Mouse (Mus musculus): ENCODE data around the gene Mkrn3. TPM values are rescaled to one million over a fixed set of nuclear protein-coding genes. Genes with fewer than 3 reads are reported as not detected.

The Mkrn3 gene
- polyA plus RNA-seq (2015; fragmentation: Nextera tagmentation; extraction: Ambion mirVana): 6.7 and 7.0 TPM in 2 replicates

DNA sequence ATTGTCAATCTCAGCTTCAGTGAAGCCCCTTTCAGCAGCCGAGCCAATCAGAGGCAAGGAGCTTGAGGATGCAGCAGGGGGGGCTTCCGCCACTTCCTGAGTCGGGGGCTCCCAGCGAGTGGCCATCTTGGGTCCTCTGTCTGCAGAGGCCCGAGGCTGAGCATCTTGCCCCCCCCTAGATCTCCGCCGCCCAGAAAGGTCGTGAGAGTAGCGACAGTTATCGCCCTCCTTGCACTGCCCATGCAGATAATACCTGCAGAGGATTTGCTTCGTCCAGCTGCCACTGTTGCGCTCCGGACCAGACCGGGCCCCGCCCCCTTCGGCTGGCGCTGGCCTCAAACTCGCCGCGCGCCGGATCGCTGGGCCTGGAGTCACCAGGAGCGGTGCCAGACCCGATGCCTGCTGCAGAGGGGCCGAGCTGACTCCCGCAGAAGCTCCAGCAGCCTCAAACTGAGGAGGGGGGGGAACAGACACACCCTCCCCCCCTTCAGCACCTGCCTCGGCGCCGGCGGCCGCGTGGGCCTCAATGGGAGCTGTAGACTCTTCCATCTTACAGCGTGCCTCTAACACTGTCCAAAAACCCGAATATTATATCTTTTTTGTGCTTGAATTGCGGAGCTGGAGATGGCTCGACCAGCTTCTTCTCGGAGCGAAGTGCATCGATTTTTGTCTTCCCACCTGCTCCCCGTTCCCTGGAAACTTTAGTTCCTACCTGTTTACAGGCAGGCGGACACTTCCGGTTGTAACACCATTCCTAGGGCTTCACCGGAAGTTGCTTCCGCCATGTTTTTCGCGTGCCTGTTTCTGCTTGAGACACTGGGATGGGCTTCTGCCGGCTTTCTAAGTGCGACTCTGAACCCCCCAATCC, at the start of gene Mkrn3:
Gene Mkrn3, minus strand, starts transcription at position 647 of the 868 bp plus-strand sequence.
- peak within 1 kb of the TSS; percentile 72 for H3K4me3 ChIP-seq (replicated peaks)
- H3K36me3 ChIP-seq: no peaks in the 10 kb centered on the region
- H3K27ac ChIP-seq (replicated peaks): peak within 1 kb of the TSS; percentile 63
- WGBS: 29% methylated on average over 49 of the region's 49 CpGs
- H3K27me3 ChIP-seq: no peaks in the 10 kb centered on the region
- H3K4me1 ChIP-seq: peaks cover 10% of the 10 kb centered on the region
- ATAC-seq (ENCODE audit: insufficient number of reproducible peaks, low FRiP score, low TSS enrichment, low read depth): peak; percentile 76; the same call in 1 of the 2 replicates
- H3K4me2 ChIP-seq (replicated peaks): peak within 1 kb of the TSS; percentile 56
- H3K9ac ChIP-seq: peak within 1 kb of the TSS; percentile 73
- no peaks in the 10 kb centered on the region for H3K9me3 ChIP-seq (replicated peaks)

DNA sequence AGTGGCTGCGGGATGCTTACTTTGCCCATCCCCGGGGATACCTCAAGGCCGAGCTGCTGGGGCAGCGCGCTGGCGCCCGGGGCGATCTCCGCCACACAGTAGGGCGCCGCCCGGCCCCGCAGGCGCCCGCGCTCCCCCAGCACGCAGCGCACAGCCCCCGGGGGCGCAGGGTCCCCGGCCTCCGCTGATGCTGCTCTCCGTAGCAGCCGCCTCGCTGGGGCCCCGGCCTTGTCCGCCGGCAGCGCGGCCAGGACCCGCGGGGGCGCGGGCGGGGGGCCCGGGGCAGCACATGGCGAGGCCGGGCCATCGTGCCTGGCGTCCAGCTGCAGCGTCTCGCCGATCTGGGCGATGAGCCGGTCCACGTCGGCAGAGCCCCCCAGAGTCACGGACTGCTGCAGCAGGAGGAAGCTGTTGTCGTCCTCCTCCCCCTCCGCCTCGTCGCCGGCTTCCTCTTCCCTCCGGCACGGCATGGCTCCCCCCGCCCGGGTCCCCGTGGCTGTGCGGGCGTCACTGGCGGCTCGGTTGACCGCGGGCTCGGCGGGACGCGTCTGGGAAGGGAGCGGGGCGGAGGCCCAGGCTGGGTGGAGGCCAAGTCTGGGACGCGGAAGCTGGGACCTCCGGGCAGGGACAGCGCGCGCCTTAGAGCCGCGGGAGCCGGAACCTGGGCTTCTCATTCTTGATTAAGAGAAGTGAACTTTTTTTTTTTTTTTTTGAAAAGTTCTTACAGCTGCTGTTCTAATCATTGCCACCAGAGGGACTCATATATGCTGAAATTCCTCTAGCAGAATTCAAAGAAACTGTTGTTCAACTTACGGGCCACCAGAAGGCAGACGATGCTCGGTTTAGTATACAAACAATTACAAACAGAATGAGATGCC, 44.2 kb upstream of the Mkrn3 start, which contains the start of gene Peg12:
Gene Peg12, minus strand, starts transcription at position 633 of the 878 bp plus-strand sequence.
- H3K27me3 ChIP-seq: no peaks in the 10 kb centered on the region
- WGBS: 22% methylated on average over 81 of the region's 82 CpGs
- peak within 1 kb of the TSS; percentile 47 for H3K9ac ChIP-seq
- no peaks in the 10 kb centered on the region for H3K4me1 ChIP-seq
- peak within 1 kb of the TSS; percentile 55 for H3K4me3 ChIP-seq (replicated peaks)
- no peaks in the 10 kb centered on the region for H3K9me3 ChIP-seq (replicated peaks)
- H3K36me3 ChIP-seq: no peaks in the 10 kb centered on the region
- peak within 1 kb of the TSS; percentile 59 for H3K4me2 ChIP-seq (replicated peaks)
- H3K27ac ChIP-seq (replicated peaks): peak within 1 kb of the TSS; percentile 92
- ATAC-seq (ENCODE audit: insufficient number of reproducible peaks, low FRiP score, low TSS enrichment, low read depth): peak; percentile 73

DNA sequence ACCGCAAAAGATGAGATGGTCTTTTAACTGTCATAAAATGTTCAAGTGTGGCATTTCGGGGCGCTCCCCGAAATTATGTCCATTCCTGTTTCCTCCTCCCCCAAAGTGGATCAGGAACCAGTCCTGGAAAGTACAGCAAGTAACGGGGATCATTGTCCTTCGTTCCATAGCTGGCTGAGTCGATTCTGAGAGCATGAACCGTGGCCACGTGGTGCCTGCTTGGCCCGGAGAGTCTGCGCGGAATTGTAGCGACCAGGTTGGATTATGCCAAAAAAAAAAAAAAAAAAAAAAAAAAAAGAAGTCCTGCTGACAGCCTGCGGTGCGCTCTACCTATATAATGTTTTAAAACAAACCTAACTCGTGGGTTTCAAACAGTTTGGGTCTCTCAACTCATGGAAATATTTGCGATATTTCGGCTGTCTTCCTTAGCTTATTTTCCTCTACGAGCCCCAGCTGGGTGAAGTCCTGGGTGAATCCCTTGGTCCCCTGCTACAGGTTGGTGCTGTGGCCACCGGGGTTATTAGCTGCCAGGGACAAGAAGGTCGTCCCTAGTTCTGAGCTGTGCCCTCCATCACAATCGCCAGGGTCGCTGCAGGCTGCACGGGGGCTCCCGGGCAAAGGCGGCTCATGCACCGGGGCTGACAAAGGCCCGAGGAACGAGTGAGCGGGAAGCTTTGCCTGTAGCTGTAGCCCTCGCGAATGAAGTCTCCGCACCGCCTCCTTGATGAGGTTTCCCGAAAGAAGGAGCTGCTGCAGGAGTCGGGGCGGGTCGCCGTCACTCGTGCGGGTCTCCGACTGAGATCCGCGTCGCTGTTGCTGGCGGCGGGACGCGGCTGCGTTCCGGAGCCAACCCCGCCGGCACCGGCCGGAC, 43.3 kb upstream of the Mkrn3 start:
- Histone ChIP-seq H3K36me3 (no peaks in the 10 kb centered on the region), H3K4me1 (no peaks in the 10 kb centered on the region), H3K4me2 (replicated peaks) (peak overlapping the region; percentile 59), H3K9me3 (replicated peaks) (no peaks in the 10 kb centered on the region), H3K27ac (replicated peaks) (peak overlapping the region; percentile 92), H3K9ac (peak overlapping the region; percentile 47), H3K27me3 (no peaks in the 10 kb centered on the region), H3K4me3 (replicated peaks) (peak overlapping the region; percentile 55)
- WGBS: 27% methylated on average over 55 of the region's 55 CpGs
- ATAC-seq (ENCODE audit: insufficient number of reproducible peaks, low FRiP score, low TSS enrichment, low read depth): no peak; the same call in 1 of the 2 replicates

DNA sequence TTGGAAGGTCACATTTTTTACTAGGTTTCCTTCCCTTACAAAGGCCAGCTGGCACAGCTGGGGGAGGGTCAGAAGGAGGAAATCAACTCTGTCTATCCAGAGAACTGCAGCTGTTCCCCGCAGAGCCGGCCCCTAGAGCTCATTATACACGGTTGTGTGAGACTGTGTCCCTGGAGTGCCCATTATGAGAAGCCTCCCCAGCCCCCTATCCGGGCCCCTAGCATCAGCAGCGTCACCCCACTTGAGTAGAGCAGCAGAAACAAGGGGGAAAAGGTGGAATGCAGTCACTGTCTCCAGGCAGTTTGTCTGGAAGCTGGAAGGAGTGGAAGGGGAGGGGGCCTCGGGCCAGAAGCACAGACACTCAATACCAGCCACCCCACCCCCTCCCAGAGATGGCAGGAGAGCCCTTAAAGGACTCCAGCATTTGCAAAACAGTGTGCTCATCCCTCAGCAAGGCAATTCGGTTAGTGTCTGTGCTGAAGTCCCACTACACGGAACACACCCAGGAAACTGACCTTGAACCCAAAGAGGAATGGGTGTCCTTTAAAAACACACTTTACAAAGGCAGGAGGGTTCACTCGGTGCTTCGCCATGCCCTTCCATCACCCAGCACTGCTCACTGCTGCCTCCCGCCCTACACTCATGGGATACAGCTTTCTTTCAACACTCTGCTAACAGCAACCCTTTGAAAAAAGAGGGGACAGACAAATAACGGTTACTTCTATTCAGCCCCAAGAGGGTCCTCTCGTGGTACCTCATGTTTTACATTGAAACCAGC, 42.5 kb upstream of the Mkrn3 start:
- WGBS: 29% methylated on average over 13 of the region's 13 CpGs
- Histone ChIP-seq H3K4me2 (replicated peaks) (peak overlapping the region; percentile 59), H3K4me1 (no peaks in the 10 kb centered on the region), H3K27me3 (no peaks in the 10 kb centered on the region), H3K36me3 (no peaks in the 10 kb centered on the region), H3K27ac (replicated peaks) (peak overlapping the region; percentile 55), H3K4me3 (replicated peaks) (peak overlapping the region; percentile 55), H3K9me3 (replicated peaks) (no peaks in the 10 kb centered on the region), H3K9ac (0 out of 2 replicates have a peak overlapping the region, but pooled peaks have one; percentile 2)
- ATAC-seq (ENCODE audit: insufficient number of reproducible peaks, low FRiP score, low TSS enrichment, low read depth): peak; percentile 40; the same call in 1 of the 2 replicates

DNA sequence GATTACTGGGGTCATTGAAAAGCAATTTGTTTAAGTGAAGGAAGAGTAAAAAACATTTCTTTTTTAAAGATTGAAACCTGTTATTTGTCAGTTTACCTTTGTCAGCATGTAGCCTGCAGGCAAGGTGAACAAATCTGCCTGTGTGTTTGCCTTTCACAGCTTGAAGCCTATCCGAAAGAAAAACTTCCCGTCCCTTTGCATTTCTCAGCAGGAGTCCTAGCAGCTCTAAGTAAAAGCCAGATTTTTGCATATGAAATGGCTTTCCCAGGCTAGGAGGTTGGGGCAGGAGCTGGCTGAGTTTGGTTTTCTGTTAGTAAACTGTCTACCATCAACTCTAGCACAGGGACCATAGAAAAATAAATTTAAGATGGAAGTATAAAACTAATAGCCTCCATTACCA, 32.4 kb upstream of the Mkrn3 start:
- WGBS: 32% methylated on average over 2 of the region's 2 CpGs
- Histone ChIP-seq H3K9me3 (replicated peaks) (no peaks in the 10 kb centered on the region), H3K4me3 (replicated peaks) (no peak overlapping the region), H3K27me3 (no peaks in the 10 kb centered on the region), H3K9ac (no peak overlapping the region), H3K4me1 (no peaks in the 10 kb centered on the region), H3K4me2 (replicated peaks) (no peak overlapping the region), H3K36me3 (no peaks in the 10 kb centered on the region), H3K27ac (replicated peaks) (no peak overlapping the region)
- ATAC-seq (ENCODE audit: insufficient number of reproducible peaks, low FRiP score, low TSS enrichment, low read depth): no peak

DNA sequence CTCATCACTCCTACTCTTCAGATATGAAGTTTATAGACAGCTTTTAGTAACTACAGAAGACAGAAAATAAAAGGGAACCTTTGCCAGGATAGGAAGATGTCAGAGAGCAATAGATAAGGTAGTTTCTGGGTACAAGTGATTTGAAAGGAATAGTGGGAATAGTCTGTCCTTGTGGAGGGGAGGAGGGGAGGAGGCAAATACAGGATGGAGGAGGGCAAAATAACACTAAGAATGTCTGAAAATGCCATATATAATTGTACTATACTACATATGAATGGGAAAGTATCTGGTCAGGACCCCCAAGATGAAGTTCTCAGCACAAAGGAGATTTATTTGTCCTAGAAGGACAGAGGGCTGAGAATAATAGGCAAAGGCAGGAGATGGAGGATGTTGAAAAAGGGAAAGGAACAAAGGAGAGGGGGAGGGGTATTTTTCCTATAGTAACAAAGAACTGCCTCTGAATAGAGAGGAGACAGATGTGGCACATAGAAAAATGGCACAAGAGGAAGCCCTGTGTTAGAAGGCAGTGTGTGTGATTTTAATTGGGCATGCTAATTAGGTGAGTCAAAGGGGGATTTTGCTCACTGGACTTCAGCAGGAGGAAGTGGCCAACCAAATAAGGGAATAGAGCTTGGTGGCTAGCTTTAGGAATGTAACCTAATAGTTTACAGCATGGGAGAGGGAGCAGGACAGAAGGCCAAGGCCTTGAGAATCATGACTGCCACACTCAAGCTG, 25.7 kb upstream of the Mkrn3 start:
- H3K4me2 ChIP-seq (replicated peaks): no peak overlapping the region
- no peak overlapping the region for H3K4me3 ChIP-seq (replicated peaks)
- H3K27ac ChIP-seq (replicated peaks): no peak overlapping the region
- no peaks in the 10 kb centered on the region for H3K9me3 ChIP-seq (replicated peaks)
- no peak overlapping the region for H3K9ac ChIP-seq
- H3K27me3 ChIP-seq: no peaks in the 10 kb centered on the region
- no peaks in the 10 kb centered on the region for H3K36me3 ChIP-seq
- H3K4me1 ChIP-seq: no peaks in the 10 kb centered on the region
- no peak for ATAC-seq (ENCODE audit: insufficient number of reproducible peaks, low FRiP score, low TSS enrichment, low read depth)

DNA sequence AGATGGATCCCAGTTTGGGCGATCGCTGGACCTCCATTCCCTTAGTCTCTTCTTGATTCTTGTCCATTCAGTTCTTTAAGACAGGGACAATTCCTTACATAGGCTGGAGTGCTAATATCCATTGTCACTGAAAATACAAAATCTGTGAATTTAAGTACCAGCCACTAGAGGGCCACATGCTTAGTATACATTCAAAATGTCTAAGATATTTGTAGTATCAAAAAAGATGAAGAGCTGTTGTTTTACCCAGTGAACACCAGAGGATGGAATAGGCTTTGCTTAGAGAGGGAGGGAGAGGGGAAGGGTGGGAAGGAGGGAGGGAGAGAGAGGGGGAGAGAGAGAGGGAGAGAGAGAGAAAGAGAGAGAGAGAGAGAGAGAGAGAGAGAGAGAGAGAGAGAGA, 16.5 kb upstream of the Mkrn3 start:
- H3K36me3 ChIP-seq: no peaks in the 10 kb centered on the region
- ATAC-seq (ENCODE audit: insufficient number of reproducible peaks, low FRiP score, low TSS enrichment, low read depth): no peak
- H3K4me3 ChIP-seq (replicated peaks): no peak overlapping the region
- H3K4me1 ChIP-seq: no peaks in the 10 kb centered on the region
- H3K27me3 ChIP-seq: no peaks in the 10 kb centered on the region
- H3K4me2 ChIP-seq (replicated peaks): no peak overlapping the region
- no peak overlapping the region for H3K9ac ChIP-seq
- WGBS: 40% methylated on average over 2 of the region's 2 CpGs
- no peaks in the 10 kb centered on the region for H3K9me3 ChIP-seq (replicated peaks)
- H3K27ac ChIP-seq (replicated peaks): no peak overlapping the region

DNA sequence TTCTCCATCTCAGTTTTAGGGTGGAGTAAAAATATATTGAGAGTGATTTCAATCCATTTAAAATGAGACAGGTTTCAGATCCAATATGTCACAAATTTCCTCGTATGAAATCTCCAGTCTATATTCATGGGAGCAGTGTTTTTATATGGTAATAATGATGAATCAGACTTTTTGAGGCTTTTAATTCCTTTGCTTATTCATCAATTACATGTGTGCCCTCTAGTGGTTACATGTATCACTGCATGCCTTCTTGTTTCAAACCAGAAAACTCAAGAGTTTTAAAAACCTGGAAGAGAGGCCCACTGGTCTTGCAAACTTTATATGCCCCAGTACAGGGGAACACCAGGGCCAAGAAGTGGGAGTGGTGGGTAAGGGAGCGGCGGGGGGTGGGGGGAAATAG, 13.3 kb upstream of the Mkrn3 start:
- Histone ChIP-seq H3K27me3 (no peaks in the 10 kb centered on the region), H3K4me2 (replicated peaks) (no peak overlapping the region), H3K9ac (no peak overlapping the region), H3K36me3 (no peaks in the 10 kb centered on the region), H3K9me3 (replicated peaks) (no peaks in the 10 kb centered on the region), H3K4me3 (replicated peaks) (no peak overlapping the region), H3K4me1 (no peaks in the 10 kb centered on the region), H3K27ac (replicated peaks) (no peak overlapping the region)
- WGBS: 32% methylated on average over 3 of the region's 3 CpGs
- ATAC-seq (ENCODE audit: insufficient number of reproducible peaks, low FRiP score, low TSS enrichment, low read depth): no peak

DNA sequence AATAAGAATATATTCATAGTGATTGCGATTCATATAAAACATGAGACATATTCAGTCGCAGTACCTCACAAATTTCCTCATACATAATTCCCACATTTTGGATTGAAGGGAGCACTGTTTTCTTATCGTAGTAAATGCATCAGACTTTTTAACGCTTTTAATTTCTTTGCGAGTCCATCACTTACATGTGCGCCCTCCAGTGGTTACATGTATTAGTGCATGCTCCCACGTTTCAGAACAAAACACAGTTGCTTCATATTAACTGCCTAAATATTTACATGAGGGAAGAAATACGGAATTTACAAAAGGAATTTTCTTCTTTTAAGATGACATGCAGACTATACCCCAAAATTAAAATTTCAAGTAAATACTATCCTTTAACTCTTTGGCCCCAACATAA, 8.4 kb upstream of the Mkrn3 start:
- WGBS: 20% methylated on average over 8 of the region's 8 CpGs
- H3K9ac ChIP-seq: no peak overlapping the region
- no peaks in the 10 kb centered on the region for H3K36me3 ChIP-seq
- H3K9me3 ChIP-seq (replicated peaks): no peaks in the 10 kb centered on the region
- H3K4me2 ChIP-seq (replicated peaks): no peak overlapping the region
- H3K4me3 ChIP-seq (replicated peaks): no peak overlapping the region
- no peaks in the 10 kb centered on the region for H3K4me1 ChIP-seq
- no peak overlapping the region for H3K27ac ChIP-seq (replicated peaks)
- ATAC-seq (ENCODE audit: insufficient number of reproducible peaks, low FRiP score, low TSS enrichment, low read depth): no peak
- no peaks in the 10 kb centered on the region for H3K27me3 ChIP-seq

DNA sequence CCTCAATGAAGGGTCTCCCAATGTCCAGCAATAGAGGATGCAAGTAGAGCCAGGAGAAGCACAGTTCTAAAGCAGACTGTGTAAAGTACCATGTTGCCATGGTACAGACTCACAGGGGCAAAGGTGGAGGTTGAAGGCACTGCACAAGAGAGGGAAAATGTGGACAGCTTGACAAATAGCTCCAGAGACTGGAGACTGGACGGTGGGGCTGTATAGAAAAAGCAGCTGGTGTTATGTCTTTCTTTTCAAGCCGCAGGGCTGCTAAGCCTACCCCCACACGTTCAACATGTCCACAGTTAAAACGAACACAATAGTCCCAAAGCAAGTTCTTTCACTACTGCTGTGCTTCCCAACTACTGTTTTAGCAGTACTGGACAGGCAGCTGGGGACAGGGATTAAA, 3.3 kb upstream of the Mkrn3 start:
- H3K27me3 ChIP-seq: no peaks in the 10 kb centered on the region
- ATAC-seq (ENCODE audit: insufficient number of reproducible peaks, low FRiP score, low TSS enrichment, low read depth): no peak
- H3K4me3 ChIP-seq (replicated peaks): no peak overlapping the region
- H3K4me1 ChIP-seq: peaks cover 9% of the 10 kb centered on the region
- H3K4me2 ChIP-seq (replicated peaks): no peak overlapping the region
- WGBS: 48% methylated on average over 4 of the region's 4 CpGs
- H3K9ac ChIP-seq: no peak overlapping the region
- H3K9me3 ChIP-seq (replicated peaks): no peaks in the 10 kb centered on the region
- no peak overlapping the region for H3K27ac ChIP-seq (replicated peaks)
- no peaks in the 10 kb centered on the region for H3K36me3 ChIP-seq

Data from embryonic facial prominence, embryonic 15.5 days (tissue).